Mouse (Mus musculus): Measurements from ENCODE around the gene Tbc1d2. TPM values are rescaled to one million over a fixed set of nuclear protein-coding genes. Genes with fewer than 3 reads are reported as not detected.

The Tbc1d2 gene
- polyA plus RNA-seq, 1 experiment from 2014 or later: 3.1 TPM

- no peak overlapping the region for H3K4me2 ChIP-seq (ENCODE audit: low read depth, low read length)
- WGBS: 78% methylated on average over 4 of the region's 4 CpGs
- H3K4me1 ChIP-seq (ENCODE audit: control insufficient read depth, insufficient read depth, low read length): no peaks in the 10 kb centered on the region
- H3K4me3 ChIP-seq (replicated peaks; ENCODE audit: low read length): no peak overlapping the region
- ATAC-seq (ENCODE audit: insufficient read depth, low FRiP score): no peak
- H3K36me3 ChIP-seq (ENCODE audit: control insufficient read depth, insufficient read depth, low read length): no peaks in the 10 kb centered on the region
- H3K27me3 ChIP-seq (ENCODE audit: control insufficient read depth, insufficient read depth, low read length): no peaks in the 10 kb centered on the region
- no peak overlapping the region for H3K9ac ChIP-seq (ENCODE audit: low read length)
- H3K9me3 ChIP-seq (replicated peaks; ENCODE audit: control insufficient read depth, low read length): peaks cover 3% of the 10 kb centered on the region; the same call in 1 of the 2 replicates
- no peak overlapping the region for H3K27ac ChIP-seq (ENCODE audit: low read length)
Observed at GRCm38 (mm10) chr4:46572616-46573015, 77.4 kb downstream of the Tbc1d2 start.

- Histone ChIP-seq H3K4me1 (ENCODE audit: control insufficient read depth, insufficient read depth, low read length) (no peaks in the 10 kb centered on the region), H3K4me3 (replicated peaks; ENCODE audit: low read length) (no peak overlapping the region), H3K9ac (ENCODE audit: low read length) (no peak overlapping the region), H3K36me3 (ENCODE audit: control insufficient read depth, insufficient read depth, low read length) (no peaks in the 10 kb centered on the region), H3K27me3 (ENCODE audit: control insufficient read depth, insufficient read depth, low read length) (no peaks in the 10 kb centered on the region), H3K9me3 (replicated peaks; ENCODE audit: control insufficient read depth, low read length) (peaks cover 3% of the 10 kb centered on the region; the same call in 1 of the 2 replicates), H3K4me2 (ENCODE audit: low read depth, low read length) (no peak overlapping the region), H3K27ac (ENCODE audit: low read length) (no peak overlapping the region)
- ATAC-seq (ENCODE audit: insufficient read depth, low FRiP score): no peak
- WGBS: 90% methylated on average over 9 of the region's 9 CpGs
Observed at GRCm38 (mm10) chr4:46571744-46572143, 78.3 kb downstream of the Tbc1d2 start.

- peak; percentile 31; the same call in 1 of the 2 replicates for ATAC-seq (ENCODE audit: insufficient read depth, low FRiP score)
- Histone ChIP-seq H3K4me3 (replicated peaks; ENCODE audit: low read length) (no peak overlapping the region), H3K4me1 (ENCODE audit: control insufficient read depth, insufficient read depth, low read length) (no peaks in the 10 kb centered on the region), H3K27ac (ENCODE audit: low read length) (no peak overlapping the region), H3K9ac (ENCODE audit: low read length) (no peak overlapping the region), H3K36me3 (ENCODE audit: control insufficient read depth, insufficient read depth, low read length) (no peaks in the 10 kb centered on the region), H3K9me3 (replicated peaks; ENCODE audit: control insufficient read depth, low read length) (0 out of 2 replicates have a peak, but pooled peaks cover under 1% of the 10 kb centered on the region), H3K4me2 (ENCODE audit: low read depth, low read length) (no peak overlapping the region), H3K27me3 (ENCODE audit: control insufficient read depth, insufficient read depth, low read length) (no peaks in the 10 kb centered on the region)
- 51% methylated on average over 5 of the region's 5 CpGs for WGBS
Observed at GRCm38 (mm10) chr4:46569671-46570070, 80.3 kb downstream of the Tbc1d2 start.

DNA sequence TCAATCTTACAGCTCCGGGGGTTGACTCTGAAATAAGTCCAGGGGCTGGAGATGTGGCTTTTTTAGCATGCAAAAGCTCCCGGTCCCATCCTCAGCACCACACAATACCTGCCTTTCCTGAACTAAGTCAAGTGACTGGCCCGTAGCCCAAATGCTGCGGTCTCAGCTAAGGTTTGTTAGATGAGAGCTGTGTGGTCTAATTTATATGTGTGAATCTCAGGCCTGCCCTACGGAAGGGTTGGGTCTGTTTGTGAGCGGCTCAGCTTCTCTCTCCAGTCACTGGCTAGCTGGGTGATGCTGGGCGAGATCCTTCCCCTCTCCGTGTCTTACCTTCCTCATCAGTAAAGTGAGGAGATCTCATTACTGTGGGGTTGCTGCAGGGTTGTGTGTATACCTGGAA lies 81.8 kb downstream of the Tbc1d2 start:
- Histone ChIP-seq H3K9me3 (replicated peaks; ENCODE audit: control insufficient read depth, low read length) (no peaks in the 10 kb centered on the region), H3K4me3 (replicated peaks; ENCODE audit: low read length) (no peak overlapping the region), H3K36me3 (ENCODE audit: control insufficient read depth, insufficient read depth, low read length) (no peaks in the 10 kb centered on the region), H3K4me1 (ENCODE audit: control insufficient read depth, insufficient read depth, low read length) (0 out of 2 replicates have a peak, but pooled peaks cover 3% of the 10 kb centered on the region), H3K27ac (ENCODE audit: low read length) (no peak overlapping the region), H3K4me2 (ENCODE audit: low read depth, low read length) (no peak overlapping the region), H3K9ac (ENCODE audit: low read length) (no peak overlapping the region), H3K27me3 (ENCODE audit: control insufficient read depth, insufficient read depth, low read length) (no peaks in the 10 kb centered on the region)
- 82% methylated on average over 8 of the region's 8 CpGs for WGBS
- ATAC-seq (ENCODE audit: insufficient read depth, low FRiP score): no peak

DNA sequence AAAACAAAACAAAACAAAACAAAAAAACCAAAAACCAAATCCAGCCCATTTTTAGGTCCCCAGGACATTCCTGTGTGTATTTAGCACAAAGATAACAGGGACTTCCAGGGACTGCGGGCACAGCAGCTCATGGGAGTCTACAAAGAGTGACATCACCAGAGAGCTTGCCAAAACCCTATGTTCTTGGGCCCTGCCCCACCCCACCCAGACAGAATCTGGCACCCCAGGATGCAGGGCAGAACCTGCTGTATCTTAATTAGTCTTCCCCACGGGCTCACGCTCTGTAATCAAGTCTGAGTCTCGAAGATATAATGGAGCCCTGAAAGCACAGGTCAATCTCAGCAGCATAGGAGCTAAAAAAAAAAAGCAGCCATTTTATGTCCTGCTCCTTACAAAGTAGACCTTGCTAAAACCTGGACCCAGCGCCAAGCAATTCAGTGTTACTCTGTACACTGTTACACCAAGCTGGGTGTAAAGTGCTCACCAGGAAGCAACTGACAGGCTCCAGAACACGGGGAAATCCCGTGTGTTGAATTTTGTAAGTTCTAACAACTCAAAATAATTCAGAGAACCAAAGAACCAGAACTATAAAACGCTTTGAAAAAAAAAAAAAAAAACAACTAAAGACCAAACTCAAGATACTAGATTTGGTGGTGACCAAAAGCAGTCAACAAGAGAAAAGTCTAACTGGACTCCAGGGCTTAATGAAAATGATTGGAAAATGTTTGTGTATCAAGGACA lies 82.9 kb downstream of the Tbc1d2 start:
- no peak overlapping the region for H3K27ac ChIP-seq (ENCODE audit: low read length)
- WGBS: 72% methylated on average over 8 of the region's 8 CpGs
- no peaks in the 10 kb centered on the region for H3K9me3 ChIP-seq (replicated peaks; ENCODE audit: control insufficient read depth, low read length)
- ATAC-seq (ENCODE audit: insufficient read depth, low FRiP score): no peak
- H3K4me3 ChIP-seq (replicated peaks; ENCODE audit: low read length): no peak overlapping the region
- H3K9ac ChIP-seq (ENCODE audit: low read length): no peak overlapping the region
- no peaks in the 10 kb centered on the region for H3K36me3 ChIP-seq (ENCODE audit: control insufficient read depth, insufficient read depth, low read length)
- H3K4me1 ChIP-seq (ENCODE audit: control insufficient read depth, insufficient read depth, low read length): 0 out of 2 replicates have a peak, but pooled peaks cover 3% of the 10 kb centered on the region
- no peak overlapping the region for H3K4me2 ChIP-seq (ENCODE audit: low read depth, low read length)
- H3K27me3 ChIP-seq (ENCODE audit: control insufficient read depth, insufficient read depth, low read length): no peaks in the 10 kb centered on the region

DNA sequence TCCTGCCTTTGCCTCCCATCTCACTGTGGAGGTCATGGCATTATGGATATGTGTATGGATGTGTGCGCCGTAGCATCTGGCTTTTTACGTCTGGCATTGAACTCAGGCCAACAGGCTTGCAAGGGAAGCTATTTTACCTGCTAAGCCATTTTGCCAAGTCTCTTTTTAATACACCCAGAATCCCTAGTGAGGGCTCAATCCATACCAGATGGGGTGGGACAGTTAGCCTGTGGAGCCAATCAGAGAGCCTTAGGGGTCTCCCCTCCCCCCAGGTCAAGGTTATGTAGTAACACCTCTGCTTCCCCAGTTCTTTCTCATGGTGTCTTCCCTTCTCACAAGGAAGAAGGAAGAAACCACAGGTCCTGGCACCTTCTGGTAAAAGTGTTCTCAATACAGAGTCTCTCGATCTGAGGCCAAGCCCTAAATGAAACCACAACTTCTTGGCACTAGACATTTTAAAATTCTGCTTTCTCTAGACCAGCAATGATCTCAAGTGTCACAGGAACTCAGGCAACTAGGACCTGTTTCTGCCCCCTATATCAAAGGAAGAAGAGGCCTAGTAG lies 84.5 kb downstream of the Tbc1d2 start:
- Histone ChIP-seq H3K4me2 (ENCODE audit: low read depth, low read length) (no peak overlapping the region), H3K27ac (ENCODE audit: low read length) (no peak overlapping the region), H3K36me3 (ENCODE audit: control insufficient read depth, insufficient read depth, low read length) (no peaks in the 10 kb centered on the region), H3K27me3 (ENCODE audit: control insufficient read depth, insufficient read depth, low read length) (no peaks in the 10 kb centered on the region), H3K9ac (ENCODE audit: low read length) (no peak overlapping the region), H3K9me3 (replicated peaks; ENCODE audit: control insufficient read depth, low read length) (no peaks in the 10 kb centered on the region), H3K4me1 (ENCODE audit: control insufficient read depth, insufficient read depth, low read length) (peaks cover 3% of the 10 kb centered on the region; the same call in 1 of the 2 replicates), H3K4me3 (replicated peaks; ENCODE audit: low read length) (no peak overlapping the region)
- whole genome bisulfite sequencing: 88% methylated on average over 4 of the region's 4 CpGs
- ATAC-seq (ENCODE audit: insufficient read depth, low FRiP score): no peak

DNA sequence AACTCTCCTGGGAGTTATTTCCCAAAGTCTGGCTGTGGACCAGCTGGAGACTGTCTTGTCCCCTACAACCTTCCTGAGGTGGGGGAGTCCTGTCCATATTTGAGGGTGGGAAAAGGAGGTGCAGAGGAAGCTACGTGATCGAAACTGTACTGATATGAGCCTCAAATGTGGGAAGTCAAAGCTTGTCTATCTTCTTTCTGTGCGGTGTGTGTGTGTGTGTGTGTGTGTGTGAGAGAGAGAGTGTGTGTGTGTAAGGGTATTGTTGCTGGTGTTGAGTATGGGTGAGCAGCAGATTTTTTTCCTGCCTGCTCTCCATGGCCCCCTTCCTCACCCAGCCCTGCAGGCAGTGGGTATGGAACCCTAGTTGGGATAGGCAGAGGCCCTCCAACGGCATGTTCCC lies 85.8 kb downstream of the Tbc1d2 start:
- 82% methylated on average over 4 of the region's 4 CpGs for WGBS
- peaks cover 5% of the 10 kb centered on the region; the same call in 1 of the 2 replicates for H3K4me1 ChIP-seq (ENCODE audit: control insufficient read depth, insufficient read depth, low read length)

GRCm38 (mm10) chr4:46563847-46564246 lies 86.2 kb downstream of the Tbc1d2 start:
- no peak overlapping the region for H3K4me2 ChIP-seq (ENCODE audit: low read depth, low read length)
- no peak overlapping the region for H3K9ac ChIP-seq (ENCODE audit: low read length)
- H3K9me3 ChIP-seq (replicated peaks; ENCODE audit: control insufficient read depth, low read length): no peaks in the 10 kb centered on the region
- H3K36me3 ChIP-seq (ENCODE audit: control insufficient read depth, insufficient read depth, low read length): no peaks in the 10 kb centered on the region
- no peak overlapping the region for H3K4me3 ChIP-seq (replicated peaks; ENCODE audit: low read length)
- ATAC-seq (ENCODE audit: insufficient read depth, low FRiP score): peak; percentile 61
- no peaks in the 10 kb centered on the region for H3K27me3 ChIP-seq (ENCODE audit: control insufficient read depth, insufficient read depth, low read length)
- 56% methylated on average over 10 of the region's 10 CpGs for WGBS
- H3K4me1 ChIP-seq (ENCODE audit: control insufficient read depth, insufficient read depth, low read length): peaks cover 5% of the 10 kb centered on the region; the same call in 1 of the 2 replicates
- H3K27ac ChIP-seq (ENCODE audit: low read length): peak overlapping the region; percentile 53

More for the DNA sequence above, 85.8 kb downstream of the Tbc1d2 start:
- Histone ChIP-seq H3K4me2 (ENCODE audit: low read depth, low read length) (no peak overlapping the region), H3K4me3 (replicated peaks; ENCODE audit: low read length) (no peak overlapping the region), H3K36me3 (ENCODE audit: control insufficient read depth, insufficient read depth, low read length) (no peaks in the 10 kb centered on the region), H3K27ac (ENCODE audit: low read length) (peak overlapping the region; percentile 53), H3K9ac (ENCODE audit: low read length) (no peak overlapping the region), H3K9me3 (replicated peaks; ENCODE audit: control insufficient read depth, low read length) (no peaks in the 10 kb centered on the region), H3K27me3 (ENCODE audit: control insufficient read depth, insufficient read depth, low read length) (no peaks in the 10 kb centered on the region)
- no peak for ATAC-seq (ENCODE audit: insufficient read depth, low FRiP score)

DNA sequence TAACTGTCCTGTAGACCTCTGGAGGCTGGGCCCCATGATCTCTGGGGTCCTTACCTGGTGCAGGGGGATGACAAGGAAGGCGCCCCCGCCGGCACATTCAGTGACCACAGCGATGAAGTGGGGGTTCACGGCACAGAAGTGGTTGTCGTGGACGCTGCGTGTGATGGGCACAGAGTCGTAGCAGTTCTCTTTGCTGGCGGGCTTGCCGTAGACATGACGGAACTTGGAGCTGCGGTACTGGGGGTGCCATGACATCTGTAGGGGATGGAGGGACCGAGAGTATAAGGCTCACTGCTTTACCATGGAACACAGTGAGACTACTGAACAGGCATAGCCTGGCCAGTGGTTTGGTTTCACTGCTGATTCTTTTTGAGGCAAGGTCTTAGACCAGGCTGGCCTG lies 87.2 kb downstream of the Tbc1d2 start:
- no peak for ATAC-seq (ENCODE audit: insufficient read depth, low FRiP score)

More for the DNA sequence above, 87.2 kb downstream of the Tbc1d2 start:
- no peak overlapping the region for H3K27ac ChIP-seq (ENCODE audit: low read length)
- no peaks in the 10 kb centered on the region for H3K36me3 ChIP-seq (ENCODE audit: control insufficient read depth, insufficient read depth, low read length)
- H3K9me3 ChIP-seq (replicated peaks; ENCODE audit: control insufficient read depth, low read length): no peaks in the 10 kb centered on the region
- no peak overlapping the region for H3K9ac ChIP-seq (ENCODE audit: low read length)
- no peak overlapping the region for H3K4me2 ChIP-seq (ENCODE audit: low read depth, low read length)
- no peak overlapping the region for H3K4me3 ChIP-seq (replicated peaks; ENCODE audit: low read length)
- H3K4me1 ChIP-seq (ENCODE audit: control insufficient read depth, insufficient read depth, low read length): peaks cover 5% of the 10 kb centered on the region; the same call in 1 of the 2 replicates
- no peaks in the 10 kb centered on the region for H3K27me3 ChIP-seq (ENCODE audit: control insufficient read depth, insufficient read depth, low read length)
- WGBS: 95% methylated on average over 14 of the region's 14 CpGs

All from stomach, embryonic 16.5 days (tissue).